Mouse (Mus musculus): ENCODE measurements at regions not wholly inside any gene's neighbourhood (a gene's known extent, or its start where the extent isn't known, plus 50 kb on each side); places are given as distances from the start of the nearest gene placed in this dataset.
"Not testable (repeated sequence)": the region's sequence is repeated elsewhere in the genome, so short reads cannot be mapped to it uniquely, and the experiment has no call there.

DNA sequence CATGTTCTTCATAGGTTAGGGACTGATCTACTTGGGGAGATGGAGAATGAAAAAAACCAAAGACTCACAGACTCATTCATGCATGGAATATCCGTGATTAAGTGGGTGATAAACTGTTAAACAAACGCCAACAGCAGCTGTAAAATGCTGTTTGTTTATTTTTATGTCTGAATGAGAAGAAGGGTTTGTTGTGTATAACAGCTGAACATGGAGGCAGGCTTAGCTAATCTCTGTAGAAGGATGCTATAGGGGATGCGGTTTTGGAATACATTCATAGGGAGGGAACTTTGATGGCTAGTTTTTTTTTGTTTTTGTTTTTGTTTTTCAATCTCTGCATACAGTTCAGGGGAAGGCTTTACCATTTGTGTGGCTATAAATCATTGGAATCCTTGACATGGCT lies 977.1 kb upstream of the Cdh8 start:
- no peak for DNase-seq (ENCODE audit: low spot score)
- Histone ChIP-seq H3K9ac (ENCODE audit: low read length) (no peak overlapping the region), H3K9me3 (ENCODE audit: control insufficient read depth, low read length) (no peaks in the 10 kb centered on the region; the same call in 1 of the 2 replicates), H3K27ac (ENCODE audit: low read depth, low read length) (no peak overlapping the region), H3K27me3 (ENCODE audit: control insufficient read depth, insufficient read depth, low read length) (no peaks in the 10 kb centered on the region), H3K4me3 (ENCODE audit: low read depth, low read length) (no peak overlapping the region), H3K4me2 (ENCODE audit: low read depth, low read length, severe bottlenecking) (no peak overlapping the region), H3K36me3 (ENCODE audit: control insufficient read depth, insufficient read depth, low read length) (no peaks in the 10 kb centered on the region), H3K4me1 (replicated peaks; ENCODE audit: control insufficient read depth, insufficient read depth, low read length) (no peaks in the 10 kb centered on the region)
- 81% methylated on average over 3 of the region's 3 CpGs for WGBS
- ATAC-seq (replicated peaks; ENCODE audit: low FRiP score) = no peak

DNA sequence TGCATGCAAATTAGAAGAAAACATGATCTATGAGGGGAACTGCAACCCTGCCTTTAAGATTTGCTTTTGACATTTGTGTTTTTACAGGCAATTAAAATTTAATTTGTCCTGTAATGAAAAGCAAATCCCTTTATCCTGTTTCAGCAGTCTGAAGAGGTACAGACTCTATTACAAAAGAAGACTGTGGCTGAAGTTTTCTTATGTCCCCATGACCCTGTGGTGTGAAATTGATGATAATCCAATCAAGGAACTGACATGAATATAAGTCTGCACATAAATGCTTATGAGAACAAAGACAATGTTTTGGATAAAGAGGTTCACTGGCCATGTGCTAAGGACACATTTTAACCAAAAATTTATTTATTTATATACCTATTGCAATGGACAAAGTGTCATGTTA lies 951.4 kb upstream of the Cdh8 start:
- Histone ChIP-seq H3K27ac (ENCODE audit: low read depth, low read length) (no peak overlapping the region), H3K4me3 (ENCODE audit: low read depth, low read length) (no peak overlapping the region), H3K9ac (ENCODE audit: low read length) (no peak overlapping the region), H3K4me1 (replicated peaks; ENCODE audit: control insufficient read depth, insufficient read depth, low read length) (no peaks in the 10 kb centered on the region), H3K36me3 (ENCODE audit: control insufficient read depth, insufficient read depth, low read length) (no peaks in the 10 kb centered on the region), H3K9me3 (ENCODE audit: control insufficient read depth, low read length) (no peaks in the 10 kb centered on the region), H3K4me2 (ENCODE audit: low read depth, low read length, severe bottlenecking) (no peak overlapping the region), H3K27me3 (ENCODE audit: control insufficient read depth, insufficient read depth, low read length) (no peaks in the 10 kb centered on the region)
- DNase-seq (ENCODE audit: low spot score) (no peak), ATAC-seq (replicated peaks; ENCODE audit: low FRiP score) (no peak)

DNA sequence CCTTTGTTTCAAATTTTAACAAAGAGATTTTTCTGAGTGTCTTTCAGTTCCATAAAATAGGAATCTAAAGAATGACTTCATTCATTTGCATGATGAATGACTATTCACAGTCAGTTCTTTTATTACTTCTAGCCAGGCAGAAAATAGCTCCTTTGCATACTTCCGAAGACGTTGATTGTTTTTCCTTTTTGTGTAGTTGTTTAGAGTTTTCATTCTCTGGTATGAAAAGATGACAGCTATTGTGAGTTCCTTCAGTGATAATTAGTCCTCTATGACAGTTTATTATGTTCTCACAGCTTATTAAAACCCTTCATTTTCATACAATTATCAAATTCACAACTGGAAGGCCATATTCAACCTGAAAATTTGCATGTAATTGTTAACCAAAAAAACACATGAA lies 946.5 kb upstream of the Cdh8 start:
- no peaks in the 10 kb centered on the region for H3K4me1 ChIP-seq (replicated peaks; ENCODE audit: control insufficient read depth, insufficient read depth, low read length)
- H3K36me3 ChIP-seq (ENCODE audit: control insufficient read depth, insufficient read depth, low read length) = no peaks in the 10 kb centered on the region
- H3K4me3 ChIP-seq (ENCODE audit: low read depth, low read length) = no peak overlapping the region
- H3K4me2 ChIP-seq (ENCODE audit: low read depth, low read length, severe bottlenecking) = no peak overlapping the region
- no peaks in the 10 kb centered on the region for H3K9me3 ChIP-seq (ENCODE audit: control insufficient read depth, low read length)
- 15% methylated on average over 2 of the region's 2 CpGs for WGBS
- no peaks in the 10 kb centered on the region for H3K27me3 ChIP-seq (ENCODE audit: control insufficient read depth, insufficient read depth, low read length)
- no peak overlapping the region for H3K27ac ChIP-seq (ENCODE audit: low read depth, low read length)
- ATAC-seq (replicated peaks; ENCODE audit: low FRiP score) = peak; percentile 50; the same call in 1 of the 2 replicates
- H3K9ac ChIP-seq (ENCODE audit: low read length) = no peak overlapping the region
- DNase-seq (ENCODE audit: low spot score) = no peak

DNA sequence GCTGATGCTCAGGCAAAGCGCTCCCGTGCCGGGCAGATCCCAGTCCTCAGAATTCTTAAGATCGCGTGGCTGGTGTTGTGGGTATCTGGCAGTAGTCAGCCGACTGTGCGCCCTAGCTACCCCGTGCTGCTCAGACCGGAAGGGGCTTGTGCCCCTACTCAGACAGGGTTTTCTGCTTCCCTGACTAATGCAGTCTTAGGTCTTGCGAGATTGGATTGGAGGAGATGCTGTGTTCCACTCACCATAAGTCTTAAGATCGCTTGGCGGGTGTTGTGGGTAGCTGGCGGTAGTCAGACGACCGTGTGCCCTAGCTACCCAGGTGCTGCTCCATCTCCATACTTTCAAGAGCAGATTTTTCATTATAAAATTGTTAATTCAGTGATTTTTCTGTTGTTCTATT lies 944.3 kb upstream of the Cdh8 start:
- not testable (repeated sequence) for H3K9ac ChIP-seq (ENCODE audit: low read length); H3K4me2 ChIP-seq (ENCODE audit: low read depth, low read length, severe bottlenecking); H3K27ac ChIP-seq (ENCODE audit: low read depth, low read length); ATAC-seq (replicated peaks; ENCODE audit: low FRiP score); H3K36me3 ChIP-seq (ENCODE audit: control insufficient read depth, insufficient read depth, low read length); DNase-seq (ENCODE audit: low spot score); H3K4me3 ChIP-seq (ENCODE audit: low read depth, low read length); H3K9me3 ChIP-seq (ENCODE audit: control insufficient read depth, low read length); H3K4me1 ChIP-seq (replicated peaks; ENCODE audit: control insufficient read depth, insufficient read depth, low read length); H3K27me3 ChIP-seq (ENCODE audit: control insufficient read depth, insufficient read depth, low read length)
- WGBS = 94% methylated on average over 15 of the region's 15 CpGs

DNA sequence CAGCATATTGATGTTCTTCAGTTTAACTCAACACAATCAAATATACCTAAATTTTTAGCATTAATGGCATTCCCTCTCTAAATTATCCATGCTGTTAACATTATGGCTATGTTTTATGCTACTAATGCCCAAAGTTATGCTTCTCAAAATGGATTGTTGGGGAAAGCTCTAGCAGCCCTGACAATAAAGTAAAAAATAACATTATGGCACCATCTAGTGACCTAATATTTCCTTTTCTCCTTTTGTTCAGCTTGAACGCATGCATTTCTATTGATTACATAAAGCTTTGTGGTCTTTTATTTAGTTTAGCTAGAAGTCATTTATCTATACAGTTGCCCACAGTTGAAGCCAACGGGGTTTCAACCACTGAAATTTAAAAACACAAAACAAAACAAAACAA lies 918.3 kb upstream of the Cdh8 start:
- H3K9me3 ChIP-seq (ENCODE audit: control insufficient read depth, low read length) = no peaks in the 10 kb centered on the region
- no peak overlapping the region for H3K9ac ChIP-seq (ENCODE audit: low read length)
- H3K4me2 ChIP-seq (ENCODE audit: low read depth, low read length, severe bottlenecking) = no peak overlapping the region
- no peaks in the 10 kb centered on the region for H3K27me3 ChIP-seq (ENCODE audit: control insufficient read depth, insufficient read depth, low read length)
- no peaks in the 10 kb centered on the region for H3K36me3 ChIP-seq (ENCODE audit: control insufficient read depth, insufficient read depth, low read length)
- ATAC-seq (replicated peaks; ENCODE audit: low FRiP score) = no peak
- H3K4me3 ChIP-seq (ENCODE audit: low read depth, low read length) = no peak overlapping the region
- H3K27ac ChIP-seq (ENCODE audit: low read depth, low read length) = no peak overlapping the region
- WGBS = 78% methylated on average over 2 of the region's 2 CpGs
- no peaks in the 10 kb centered on the region for H3K4me1 ChIP-seq (replicated peaks; ENCODE audit: control insufficient read depth, insufficient read depth, low read length)
- DNase-seq (ENCODE audit: low spot score) = no peak

DNA sequence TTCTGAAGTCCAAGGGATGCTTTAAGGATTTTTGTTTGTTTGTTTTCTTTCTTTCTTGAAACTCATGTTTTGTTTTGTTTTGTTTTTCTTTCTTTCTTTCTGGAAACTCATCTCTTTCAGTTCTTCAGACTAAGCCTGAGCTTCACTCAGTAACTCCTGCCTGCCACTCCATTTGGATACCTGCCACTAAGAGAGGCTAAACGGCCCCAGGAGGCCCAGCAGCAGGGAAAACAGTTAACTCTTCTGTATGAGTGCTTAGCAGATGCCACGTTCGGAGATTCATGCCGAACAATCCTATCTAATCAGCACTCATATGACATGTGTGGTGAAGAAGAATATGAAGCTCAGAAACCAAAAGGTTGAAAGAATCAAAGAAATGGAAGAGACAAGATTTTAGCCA lies 909.3 kb upstream of the Cdh8 start:
- no peak overlapping the region for H3K4me3 ChIP-seq (ENCODE audit: low read depth, low read length)
- no peaks in the 10 kb centered on the region for H3K9me3 ChIP-seq (ENCODE audit: control insufficient read depth, low read length)
- no peak overlapping the region for H3K27ac ChIP-seq (ENCODE audit: low read depth, low read length)
- no peaks in the 10 kb centered on the region for H3K4me1 ChIP-seq (replicated peaks; ENCODE audit: control insufficient read depth, insufficient read depth, low read length)
- 68% methylated on average over 4 of the region's 4 CpGs for WGBS
- no peaks in the 10 kb centered on the region for H3K36me3 ChIP-seq (ENCODE audit: control insufficient read depth, insufficient read depth, low read length)
- H3K4me2 ChIP-seq (ENCODE audit: low read depth, low read length, severe bottlenecking) = no peak overlapping the region
- DNase-seq (ENCODE audit: low spot score) (no peak), ATAC-seq (replicated peaks; ENCODE audit: low FRiP score) (no peak)
- no peak overlapping the region for H3K9ac ChIP-seq (ENCODE audit: low read length)
- H3K27me3 ChIP-seq (ENCODE audit: control insufficient read depth, insufficient read depth, low read length) = no peaks in the 10 kb centered on the region

DNA sequence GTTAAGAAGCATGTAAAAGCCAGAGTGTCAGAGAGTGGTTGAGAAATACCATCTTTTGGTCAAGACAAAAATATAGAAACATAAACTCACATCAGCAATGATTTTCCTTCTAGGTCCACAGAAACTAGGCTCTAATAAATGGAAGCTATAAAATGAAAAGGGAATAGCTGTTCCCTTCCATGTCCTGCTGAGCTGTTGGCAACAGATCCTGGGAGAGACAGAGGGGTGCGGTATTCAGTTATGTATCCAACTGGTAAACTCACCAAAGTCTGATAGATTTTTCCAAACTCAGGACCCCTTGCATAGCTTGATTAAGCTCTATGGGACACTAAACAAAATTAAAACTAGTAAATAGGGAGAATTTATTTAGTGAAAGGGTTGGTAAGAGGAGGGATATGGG lies 907.2 kb upstream of the Cdh8 start:
- H3K36me3 ChIP-seq (ENCODE audit: control insufficient read depth, insufficient read depth, low read length) = no peaks in the 10 kb centered on the region
- no peak for ATAC-seq (replicated peaks; ENCODE audit: low FRiP score)
- H3K4me3 ChIP-seq (ENCODE audit: low read depth, low read length) = no peak overlapping the region
- 98% methylated on average over 1 of the region's 1 CpGs for WGBS
- H3K27ac ChIP-seq (ENCODE audit: low read depth, low read length) = no peak overlapping the region
- DNase-seq (ENCODE audit: low spot score) = no peak
- H3K9ac ChIP-seq (ENCODE audit: low read length) = no peak overlapping the region
- no peaks in the 10 kb centered on the region for H3K4me1 ChIP-seq (replicated peaks; ENCODE audit: control insufficient read depth, insufficient read depth, low read length)
- H3K4me2 ChIP-seq (ENCODE audit: low read depth, low read length, severe bottlenecking) = no peak overlapping the region
- H3K9me3 ChIP-seq (ENCODE audit: control insufficient read depth, low read length) = no peaks in the 10 kb centered on the region
- H3K27me3 ChIP-seq (ENCODE audit: control insufficient read depth, insufficient read depth, low read length) = no peaks in the 10 kb centered on the region

DNA sequence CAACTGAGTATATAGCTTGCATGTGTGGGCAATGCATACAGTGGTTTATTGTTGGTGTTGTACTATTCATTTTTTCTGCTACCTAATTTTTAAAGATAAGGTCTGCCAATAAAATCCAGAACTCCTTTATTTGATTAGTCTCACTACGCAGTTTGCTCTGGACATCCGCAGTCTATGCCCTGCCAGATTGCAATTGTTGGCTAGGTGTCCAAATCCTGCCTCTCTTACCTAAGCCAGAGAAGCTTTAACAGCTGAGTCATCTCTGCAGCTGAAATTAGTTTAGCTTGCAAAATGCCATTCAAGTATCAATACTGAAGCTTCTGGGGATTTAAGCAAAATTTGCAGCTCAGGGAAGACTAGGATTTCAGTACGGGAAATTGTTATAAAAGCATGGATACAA lies 881.9 kb upstream of the Cdh8 start:
- no peak overlapping the region for H3K9ac ChIP-seq (ENCODE audit: low read length)
- H3K4me2 ChIP-seq (ENCODE audit: low read depth, low read length, severe bottlenecking) = no peak overlapping the region
- 93% methylated on average over 3 of the region's 3 CpGs for WGBS
- no peaks in the 10 kb centered on the region for H3K9me3 ChIP-seq (ENCODE audit: control insufficient read depth, low read length)
- H3K27me3 ChIP-seq (ENCODE audit: control insufficient read depth, insufficient read depth, low read length) = no peaks in the 10 kb centered on the region
- no peaks in the 10 kb centered on the region for H3K4me1 ChIP-seq (replicated peaks; ENCODE audit: control insufficient read depth, insufficient read depth, low read length)
- ATAC-seq (replicated peaks; ENCODE audit: low FRiP score) = no peak
- H3K36me3 ChIP-seq (ENCODE audit: control insufficient read depth, insufficient read depth, low read length) = no peaks in the 10 kb centered on the region
- no peak for DNase-seq (ENCODE audit: low spot score)
- no peak overlapping the region for H3K4me3 ChIP-seq (ENCODE audit: low read depth, low read length)
- no peak overlapping the region for H3K27ac ChIP-seq (ENCODE audit: low read depth, low read length)

DNA sequence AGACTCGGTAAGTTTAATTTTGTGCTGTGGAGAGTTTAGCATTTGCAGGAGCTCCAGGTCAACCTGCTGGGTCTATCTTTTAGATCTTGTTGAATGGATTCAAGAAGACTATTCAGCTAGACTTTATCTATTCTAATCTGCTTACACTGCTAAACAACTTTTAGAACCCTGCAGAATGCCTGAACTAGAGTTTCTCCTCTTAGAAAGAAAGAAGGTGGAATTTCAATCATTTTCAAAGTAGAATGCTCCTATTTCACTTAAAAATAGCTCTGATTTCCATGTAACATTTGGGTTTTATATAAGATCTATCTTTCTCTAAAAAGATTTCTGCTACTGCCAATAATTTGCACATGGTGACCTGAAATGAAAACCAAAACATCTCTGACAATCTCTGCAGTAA lies 876.3 kb upstream of the Cdh8 start:
- no peak overlapping the region for H3K27ac ChIP-seq (ENCODE audit: low read depth, low read length)
- ATAC-seq (replicated peaks; ENCODE audit: low FRiP score) (no peak), DNase-seq (ENCODE audit: low spot score) (no peak)
- H3K9me3 ChIP-seq (ENCODE audit: control insufficient read depth, low read length) = no peaks in the 10 kb centered on the region
- no peaks in the 10 kb centered on the region for H3K36me3 ChIP-seq (ENCODE audit: control insufficient read depth, insufficient read depth, low read length)
- H3K27me3 ChIP-seq (ENCODE audit: control insufficient read depth, insufficient read depth, low read length) = no peaks in the 10 kb centered on the region
- 63% methylated on average over 1 of the region's 1 CpGs for WGBS
- no peak overlapping the region for H3K4me3 ChIP-seq (ENCODE audit: low read depth, low read length)
- no peak overlapping the region for H3K9ac ChIP-seq (ENCODE audit: low read length)
- H3K4me1 ChIP-seq (replicated peaks; ENCODE audit: control insufficient read depth, insufficient read depth, low read length) = no peaks in the 10 kb centered on the region
- no peak overlapping the region for H3K4me2 ChIP-seq (ENCODE audit: low read depth, low read length, severe bottlenecking)
